Mouse (Mus musculus) brain, embryonic 14.5 days (tissue): ENCODE results near the gene Gm11733.

Source experiments
- CTCF ChIP-seq: fragments of 200-500 bp; IDR thresholded peaks from 2 replicates; pipeline ENCODE4 v1.5.1; 2012; ENCODE audit warnings: inconsistent platforms, mild to moderate bottlenecking, moderate library complexity, borderline replicate concordance; ENCODE audit not compliant: insufficient read depth, insufficient read length; ENCODE audit errors: extremely low read depth
- POLR2A ChIP-seq: fragments of 200-500 bp; IDR thresholded peaks from 2 replicates; pipeline ENCODE4 v1.6.1; 2012; ENCODE audit warnings: mild to moderate bottlenecking, inconsistent platforms, borderline replicate concordance; ENCODE audit not compliant: poor library complexity, insufficient read depth, insufficient read length, severe bottlenecking; ENCODE audit errors: extremely low read depth

- TF ChIP-seq POLR2A, result no peak
- no peak for TF ChIP-seq CTCF
These were observed 8.0 kb downstream of the Gm11733 start for GRCm38 (mm10) chr11:117492209-117492505.
